Mouse (Mus musculus) heart, embryonic 12.5 days (tissue): ENCODE data around the gene Defb20. TPM values are rescaled to one million over a fixed set of nuclear protein-coding genes. Genes with fewer than 3 reads are reported as not detected.

Experiments
- ATAC-seq: fragments of 200-750 bp; cut with Nextera tagmentation; 2 replicates; pipeline ENCODE4 v1.8.0; 2017; ENCODE audit warnings: moderate TSS enrichment, moderate library complexity; ENCODE audit not compliant: insufficient number of reproducible peaks, low FRiP score
- H3K27ac ChIP-seq: fragments of 300-500 bp; sonication (generic); 2 replicates; pipeline ENCODE4 v1.5.1; 2016; ENCODE audit warnings: mild to moderate bottlenecking, moderate library complexity; ENCODE audit not compliant: poor library complexity, severe bottlenecking
- H3K27me3 ChIP-seq: fragments of 300-500 bp; sonication (generic); replicated peaks from 2 replicates; pipeline ENCODE4 v1.6.1; 2016; ENCODE audit warnings: mild to moderate bottlenecking, moderate library complexity
- H3K36me3 ChIP-seq: fragments of 300-500 bp; sonication (generic); 2 replicates; pipeline ENCODE4 v1.6.1; 2016; ENCODE audit warnings: mild to moderate bottlenecking, moderate library complexity
- H3K4me1 ChIP-seq: fragments of 300-500 bp; sonication (generic); replicated peaks from 2 replicates; pipeline ENCODE4 v1.6.1; 2016; ENCODE audit warnings: mild to moderate bottlenecking
- H3K4me2 ChIP-seq: fragments of 300-500 bp; sonication (generic); 2 replicates; pipeline ENCODE4 v1.6.1; 2016; ENCODE audit warnings: mild to moderate bottlenecking, moderate library complexity
- H3K4me3 ChIP-seq: fragments of 300-500 bp; sonication (generic); 2 replicates; pipeline ENCODE4 v1.5.1; 2016; ENCODE audit warnings: mild to moderate bottlenecking
- H3K9ac ChIP-seq: fragments of 300-500 bp; sonication (generic); 2 replicates; pipeline ENCODE4 v1.6.1; 2016; ENCODE audit warnings: mild to moderate bottlenecking, moderate library complexity
- H3K9me3 ChIP-seq: fragments of 300-500 bp; sonication (generic); replicated peaks from 2 replicates; pipeline ENCODE4 v1.6.1; 2016; ENCODE audit warnings: mild to moderate bottlenecking, moderate library complexity
- WGBS: fragments of 180-500 bp; shearing (Covaris S2); methylation state at CpG from one replicate; pipeline ENCODE4 v1.1.7; 2016; 5-methylcytosine and 5-hydroxymethylcytosine counted together
- polyA plus RNA-seq: library from polyadenylated mRNA; unstranded; fragments of >200 nt; fragmentation: Nextera tagmentation; extraction: Ambion mirVana; gene quantifications from 2 replicates; pipeline ENCODE4 v1.2.1, GENCODE M21; 2016

Defb20 gene
- polyA plus RNA-seq, 1 experiment from 2014 or later, result not detected

DNA sequence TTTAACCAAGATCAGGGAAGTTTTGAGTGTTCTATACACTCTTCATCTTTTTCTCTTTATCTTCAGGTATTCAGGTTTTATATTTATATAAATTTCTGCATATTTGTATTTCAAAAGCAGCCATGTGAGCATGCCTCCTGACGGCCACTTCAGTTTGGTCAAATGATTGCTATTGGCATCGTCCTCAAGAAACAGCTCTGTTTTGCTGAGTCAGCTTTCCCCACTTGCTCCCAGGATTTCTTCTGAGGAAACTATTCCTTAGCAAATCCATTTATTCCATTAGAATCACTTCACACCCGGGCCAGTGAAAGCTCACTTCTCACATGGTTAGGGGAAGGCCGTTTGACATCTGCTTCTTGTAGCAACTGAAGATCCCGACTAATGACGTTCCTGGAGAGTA lies 21.2 kb downstream of the Defb20 start:
- no peak for ATAC-seq
- H3K4me3 ChIP-seq, result no peak overlapping the region
- no peaks in the 10 kb centered on the region for H3K36me3 ChIP-seq
- no peak overlapping the region for H3K9ac ChIP-seq
- no peaks in the 10 kb centered on the region for H3K9me3 ChIP-seq
- WGBS, result 74% methylated on average over 6 of the region's 6 CpGs
- no peaks in the 10 kb centered on the region for H3K27me3 ChIP-seq
- no peak overlapping the region for H3K4me2 ChIP-seq
- H3K4me1 ChIP-seq, result no peaks in the 10 kb centered on the region
- no peak overlapping the region for H3K27ac ChIP-seq

DNA sequence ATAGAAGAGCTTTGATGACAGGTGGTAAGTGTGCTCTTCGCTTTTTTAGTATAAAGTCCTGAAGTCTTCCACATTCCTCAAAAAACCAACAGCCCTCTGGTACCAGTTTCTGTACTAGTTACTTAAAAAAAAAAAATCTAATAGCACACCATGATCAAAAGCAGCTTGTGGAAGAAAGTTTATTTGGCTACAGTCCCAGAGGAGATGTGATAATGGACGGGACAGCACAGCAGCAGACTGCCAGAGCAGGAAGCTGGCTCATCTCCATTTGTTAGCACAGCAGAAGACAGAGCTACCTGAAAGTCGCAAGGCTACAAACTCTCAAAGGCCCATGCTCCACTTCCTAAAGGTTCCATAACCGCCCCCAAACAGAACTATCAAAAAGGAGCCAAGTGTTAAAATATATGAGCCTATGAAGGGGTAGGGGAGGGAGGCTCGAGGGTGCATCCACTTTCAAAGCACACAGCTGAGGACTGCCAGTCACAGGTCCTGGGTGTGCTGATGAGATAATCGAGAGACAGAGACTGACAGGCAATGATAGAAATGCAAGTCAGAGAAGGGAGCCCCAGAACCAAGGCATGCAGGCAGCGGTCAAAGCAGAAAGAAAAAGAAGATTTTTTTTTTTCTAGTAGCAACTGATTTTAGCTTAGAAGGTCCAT lies 23.5 kb downstream of the Defb20 start:
- 49% methylated on average over 7 of the region's 7 CpGs for WGBS
- H3K27me3 ChIP-seq, result no peaks in the 10 kb centered on the region
- H3K4me2 ChIP-seq, result no peak overlapping the region
- H3K27ac ChIP-seq, result no peak overlapping the region
- H3K9me3 ChIP-seq, result no peaks in the 10 kb centered on the region
- H3K4me1 ChIP-seq, result no peaks in the 10 kb centered on the region
- H3K9ac ChIP-seq, result no peak overlapping the region
- H3K36me3 ChIP-seq, result no peaks in the 10 kb centered on the region
- ATAC-seq, result no peak
- no peak overlapping the region for H3K4me3 ChIP-seq

DNA sequence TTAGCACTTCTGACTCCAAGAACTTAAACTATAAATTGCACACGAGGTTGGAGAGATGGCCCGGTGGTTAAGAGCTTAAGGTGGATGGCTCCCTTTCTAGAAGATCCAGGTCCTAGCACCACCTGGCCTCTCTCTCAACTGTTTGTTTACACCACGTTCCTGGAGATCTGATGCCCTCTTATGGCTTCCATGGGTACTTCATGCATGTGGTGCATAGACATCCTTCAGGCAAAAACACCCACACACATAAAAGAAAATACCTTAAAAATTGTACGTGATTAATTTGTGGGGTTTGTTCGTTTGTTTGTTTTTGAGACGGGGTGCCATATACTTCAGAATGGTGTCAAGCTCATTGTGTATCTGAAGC lies 24.0 kb downstream of the Defb20 start:
- H3K4me3 ChIP-seq, result no peak overlapping the region
- ATAC-seq, result no peak
- H3K27ac ChIP-seq, result no peak overlapping the region
- H3K9me3 ChIP-seq, result no peaks in the 10 kb centered on the region
- no peak overlapping the region for H3K9ac ChIP-seq
- 73% methylated on average over 6 of the region's 6 CpGs for WGBS
- no peaks in the 10 kb centered on the region for H3K36me3 ChIP-seq
- H3K27me3 ChIP-seq, result no peaks in the 10 kb centered on the region
- H3K4me2 ChIP-seq, result no peak overlapping the region
- H3K4me1 ChIP-seq, result no peaks in the 10 kb centered on the region

DNA sequence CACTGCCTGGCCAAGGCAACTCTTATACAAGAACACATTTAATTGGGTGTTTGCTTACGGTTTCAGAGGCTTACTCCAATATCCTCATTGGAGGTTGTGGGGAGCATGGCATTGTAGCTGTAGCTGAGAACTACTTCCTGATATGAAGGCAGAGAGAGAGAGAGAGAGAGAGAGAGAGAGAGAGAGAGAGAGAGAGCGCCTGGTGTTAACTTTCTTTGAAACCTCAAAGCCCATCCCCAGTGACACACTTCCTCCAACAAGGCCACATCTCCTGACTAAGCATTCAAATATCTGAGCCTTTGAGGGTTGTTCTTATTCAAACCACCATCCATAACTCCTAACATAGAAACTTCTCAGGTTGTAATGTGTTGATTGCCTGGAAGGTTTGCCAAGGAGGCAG lies 27.1 kb downstream of the Defb20 start:
- Histone ChIP-seq H3K4me1 (no peaks in the 10 kb centered on the region), H3K27ac (no peak overlapping the region), H3K9ac (no peak overlapping the region), H3K4me3 (no peak overlapping the region), H3K9me3 (no peaks in the 10 kb centered on the region), H3K4me2 (no peak overlapping the region), H3K36me3 (no peaks in the 10 kb centered on the region), H3K27me3 (no peaks in the 10 kb centered on the region)
- 62% methylated on average over 2 of the region's 2 CpGs for WGBS
- ATAC-seq, result no peak

DNA sequence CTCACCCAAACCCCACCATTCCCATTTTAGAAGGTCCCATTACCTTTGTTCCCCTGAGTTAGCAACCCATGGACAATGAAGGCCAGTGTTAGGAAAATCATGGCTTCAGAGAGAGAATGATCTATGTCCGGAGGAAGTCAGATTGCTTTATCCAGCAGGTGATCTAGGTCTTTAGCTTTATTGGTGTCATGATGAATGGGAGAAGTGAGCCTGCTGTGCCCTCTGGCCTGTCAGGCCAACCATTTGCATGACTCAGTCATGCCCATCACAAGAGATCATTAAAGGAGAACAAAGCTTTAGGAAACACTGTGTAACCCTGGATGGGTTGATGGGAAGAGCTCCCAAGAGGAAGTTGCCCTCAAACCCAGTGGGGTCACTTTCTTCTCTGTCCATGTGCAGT lies 34.7 kb downstream of the Defb20 start, which contains the start of gene Defb26:
Gene Defb26 (minus strand): TSS at position 101 of the 400 bp plus-strand sequence.
- WGBS, result 82% methylated on average over 1 of the region's 1 CpGs
- no peaks in the 10 kb centered on the region for H3K36me3 ChIP-seq

DNA sequence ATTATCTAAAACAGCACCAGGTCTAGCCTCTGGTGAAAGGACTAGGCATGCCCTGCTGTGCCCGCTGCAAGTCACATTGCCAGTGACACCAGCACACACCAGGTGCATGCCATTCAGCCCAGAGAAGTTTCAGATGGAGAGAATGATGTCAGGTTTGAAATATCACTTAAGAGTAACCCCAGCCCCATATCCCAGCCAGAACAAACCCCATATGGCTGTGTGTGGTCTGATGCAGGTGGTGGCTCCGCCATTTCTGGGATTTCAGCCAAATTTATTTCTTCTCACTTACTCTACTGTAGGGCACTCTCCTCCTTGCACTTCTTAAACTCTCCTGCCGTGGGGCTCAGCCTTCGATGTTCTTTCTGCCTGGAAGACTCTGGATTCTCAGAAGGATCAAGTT lies 39.2 kb downstream of the Defb20 start:
- H3K4me3 ChIP-seq, result no peak overlapping the region
- H3K9me3 ChIP-seq, result no peaks in the 10 kb centered on the region
- WGBS, result 73% methylated on average over 4 of the region's 4 CpGs
- no peak for ATAC-seq
- no peaks in the 10 kb centered on the region for H3K36me3 ChIP-seq
- no peak overlapping the region for H3K27ac ChIP-seq
- H3K4me2 ChIP-seq, result no peak overlapping the region
- H3K9ac ChIP-seq, result no peak overlapping the region
- H3K27me3 ChIP-seq, result 0 out of 2 replicates have a peak, but pooled peaks cover 3% of the 10 kb centered on the region
- H3K4me1 ChIP-seq, result no peaks in the 10 kb centered on the region

More for the DNA sequence above, 34.7 kb downstream of the Defb20 start, which contains the start of gene Defb26:
- no peaks in the 10 kb centered on the region for H3K27me3 ChIP-seq
- H3K9me3 ChIP-seq, result no peaks in the 10 kb centered on the region
- ATAC-seq, result no peak
- H3K4me2 ChIP-seq, result no peak within 1 kb of the TSS
- H3K9ac ChIP-seq, result no peak within 1 kb of the TSS
- no peak within 1 kb of the TSS for H3K27ac ChIP-seq
- H3K4me3 ChIP-seq, result no peak within 1 kb of the TSS
- no peaks in the 10 kb centered on the region for H3K4me1 ChIP-seq

DNA sequence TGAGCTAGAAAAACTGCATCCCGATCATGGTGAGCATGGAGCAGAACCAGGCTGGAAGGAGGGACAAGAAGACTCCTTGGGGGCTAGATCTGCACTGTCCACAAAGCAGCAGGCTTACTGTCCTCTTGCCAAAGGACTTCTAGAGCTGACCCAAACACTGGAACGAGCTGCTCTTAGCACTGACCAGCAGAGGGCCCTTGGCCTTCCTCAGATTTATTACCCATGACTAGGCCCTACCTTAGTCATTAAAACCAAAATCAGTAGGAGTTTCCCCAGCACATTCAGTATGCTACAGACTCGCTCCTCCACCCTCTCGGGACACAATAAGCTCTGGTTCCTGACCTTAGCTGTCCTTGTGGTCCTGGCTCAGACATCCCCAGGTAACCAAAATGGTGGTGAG lies 41.1 kb downstream of the Defb20 start, which contains the start of gene Defb28:
Gene Defb28 (plus strand): TSS at position 275 of the 400 bp plus-strand sequence.
- WGBS, result 60% methylated on average over 4 of the region's 4 CpGs
- Histone ChIP-seq H3K27me3 (0 out of 2 replicates have a peak, but pooled peaks cover 3% of the 10 kb centered on the region), H3K9me3 (no peaks in the 10 kb centered on the region), H3K27ac (no peak within 1 kb of the TSS), H3K4me2 (no peak within 1 kb of the TSS), H3K9ac (no peak within 1 kb of the TSS), H3K36me3 (no peaks in the 10 kb centered on the region), H3K4me3 (no peak within 1 kb of the TSS), H3K4me1 (no peaks in the 10 kb centered on the region)
- ATAC-seq, result no peak

Other genes with a start within 250 kb of the Defb20 start
- 33.6 and 37.5 TPM in 2 replicates for gene Tbc1d20, start 183.2 kb upstream of the Defb20 start, polyA plus RNA-seq
- gene Rbck1, start 144.4 kb upstream of the Defb20 start, polyA plus RNA-seq, result 65.3 and 68.9 TPM in 2 replicates
- gene Trib3, start 133.0 kb upstream of the Defb20 start, polyA plus RNA-seq, result 8.5 and 10.1 TPM in 2 replicates
- gene Nrsn2, start 100.4 kb upstream of the Defb20 start, polyA plus RNA-seq, result 3.4 and 3.8 TPM in 2 replicates
- 11.5 TPM in 2 replicates for gene Sox12, start 79.0 kb upstream of the Defb20 start, polyA plus RNA-seq
- gene Zcchc3, start 62.0 kb upstream of the Defb20 start, polyA plus RNA-seq, result 61.4 and 64.9 TPM in 2 replicates
- 1.7 and 2.1 TPM in 2 replicates for gene 6820408C15Rik, start 61.5 kb upstream of the Defb20 start, polyA plus RNA-seq
- not detected in 2 replicates for gene Defb23, start 12.4 kb upstream of the Defb20 start, polyA plus RNA-seq
- gene Defb22, start 13.1 kb downstream of the Defb20 start, polyA plus RNA-seq, result not detected in 2 replicates
- not detected in 2 replicates for gene Defb26, start 34.6 kb downstream of the Defb20 start, polyA plus RNA-seq
- gene Defb28, start 41.2 kb downstream of the Defb20 start, polyA plus RNA-seq, result not detected in 2 replicates
- gene Defb29, start 63.0 kb downstream of the Defb20 start, polyA plus RNA-seq, result not detected in 2 replicates
- not detected in 2 replicates for gene Gm17416, start 92.3 kb downstream of the Defb20 start, polyA plus RNA-seq
- not detected in 2 replicates for gene Defb21, start 95.7 kb downstream of the Defb20 start, polyA plus RNA-seq
- 0.88 and 0.98 TPM in 2 replicates for gene Defb19, start 103.2 kb downstream of the Defb20 start, polyA plus RNA-seq
- gene Defb45, start 122.3 kb downstream of the Defb20 start, polyA plus RNA-seq, result not detected in 2 replicates
- not detected in 2 replicates for gene Defb36, start 127.3 kb downstream of the Defb20 start, polyA plus RNA-seq
- gene Defb25, start 146.0 kb downstream of the Defb20 start, polyA plus RNA-seq, result not detected in 2 replicates
- 9.5 and 10.1 TPM in 2 replicates for gene Rem1, start 149.9 kb downstream of the Defb20 start, polyA plus RNA-seq
- 87.5 and 91.9 TPM in 2 replicates for gene H13, start 192.4 kb downstream of the Defb20 start, polyA plus RNA-seq
- 23.1 and 25.2 TPM in 2 replicates for gene Mcts2, start 210.0 kb downstream of the Defb20 start, polyA plus RNA-seq